Mouse (Mus musculus) neural tube, embryonic 10.5 days (tissue): ENCODE data around the gene Krtap8-1.

Experiments used
- DNase-seq: peaks from one replicate; pipeline ENCODE4 v3.0.0-alpha.2; 2017; ENCODE audit warnings: low spot score; ENCODE audit errors: extremely low spot score

Krtap8-1 gene

DNA sequence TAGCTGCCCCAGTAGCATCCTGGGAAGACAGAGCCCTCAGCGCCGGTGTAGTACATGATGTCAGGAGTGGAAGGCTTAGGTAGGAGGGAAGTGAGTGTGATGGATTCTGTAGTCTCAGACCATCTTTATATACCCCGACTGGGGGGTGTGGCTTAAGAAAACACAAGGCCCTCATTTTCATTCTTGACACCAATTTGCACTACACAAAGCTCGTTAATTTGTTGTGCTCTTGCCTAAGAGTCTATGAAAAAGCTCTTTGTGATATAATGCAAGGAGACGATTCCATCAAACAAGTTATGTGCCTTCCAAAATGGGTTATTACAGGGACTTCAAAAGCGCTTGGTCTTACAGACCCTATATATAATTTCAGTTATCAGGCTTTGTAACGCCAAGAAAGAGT lies at the start of gene Krtap8-1:
Krtap8-1 (minus strand) TSS at position 101 of the 400 bp plus-strand sequence.
- no peak for DNase-seq

- no peak for DNase-seq
Measured at GRCm38 (mm10) chr16:89537349-89537748, 49.6 kb upstream of the Krtap8-1 start.

DNA sequence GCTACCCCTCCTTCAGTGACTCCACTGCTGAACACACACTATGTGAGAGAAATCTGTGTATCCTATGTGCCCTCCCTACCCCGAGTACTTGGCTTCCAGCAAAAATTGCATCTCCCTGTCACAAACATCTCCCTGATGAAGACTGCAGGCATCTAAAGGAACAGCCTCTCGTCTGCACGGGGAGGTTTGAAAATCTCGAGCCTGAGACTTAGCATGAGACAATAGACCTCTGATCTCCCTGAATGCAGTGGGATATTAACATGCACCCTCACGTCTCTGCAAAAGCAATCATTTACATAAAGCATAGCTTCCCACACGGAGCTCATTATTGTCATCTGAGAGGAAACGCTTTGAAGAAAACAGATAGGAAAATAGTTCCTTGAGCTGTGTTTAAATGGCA lies 42.8 kb upstream of the Krtap8-1 start:
- no peak for DNase-seq

DNA sequence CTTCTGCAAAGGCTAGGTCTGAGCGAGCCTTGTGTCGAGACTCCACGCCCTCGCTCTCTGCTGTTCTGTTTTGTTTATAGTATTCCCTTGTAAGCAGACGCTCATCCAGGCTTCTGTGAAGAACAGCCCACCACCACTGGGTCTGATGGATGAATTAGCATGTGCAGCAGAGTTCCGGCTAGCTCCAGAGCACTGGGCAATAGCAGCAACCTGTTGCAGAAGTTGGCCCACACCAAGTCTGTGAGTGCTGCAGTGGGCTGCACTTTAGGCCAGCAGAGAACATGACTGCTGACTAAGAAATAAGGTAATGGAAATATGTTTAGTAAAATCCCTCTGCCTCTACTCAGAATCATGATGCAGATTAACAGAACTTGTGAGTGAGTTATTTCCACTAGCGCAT lies 42.1 kb upstream of the Krtap8-1 start:
- DNase-seq: no peak

- no peak for DNase-seq
Measured at GRCm38 (mm10) chr16:89528380-89528779, 40.6 kb upstream of the Krtap8-1 start.

- DNase-seq: no peak
Measured at GRCm38 (mm10) chr16:89520996-89521395, 33.2 kb upstream of the Krtap8-1 start.

DNA sequence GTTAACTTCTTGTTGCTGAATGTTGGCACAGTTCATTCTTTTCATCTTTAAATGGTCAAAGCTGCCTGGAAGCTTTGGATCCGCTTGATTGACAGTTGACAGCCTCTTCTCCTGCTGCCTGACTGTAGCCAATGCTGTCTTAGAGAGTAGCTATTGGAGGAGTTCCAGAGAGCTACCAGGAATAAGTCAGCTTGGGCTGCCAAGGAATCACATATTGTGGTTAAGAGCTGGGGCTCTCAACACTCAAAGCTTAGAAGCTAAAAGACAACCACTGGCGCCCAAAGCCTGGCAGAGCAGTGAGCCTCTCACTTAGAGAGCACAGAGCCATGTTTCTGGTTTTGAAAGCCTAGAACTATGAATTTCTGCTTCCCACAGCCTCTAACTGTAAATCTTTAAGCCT lies 32.8 kb upstream of the Krtap8-1 start:
- no peak for DNase-seq

- DNase-seq: no peak
Measured at GRCm38 (mm10) chr16:89520091-89520490, 32.3 kb upstream of the Krtap8-1 start.

- DNase-seq: no peak
Measured at GRCm38 (mm10) chr16:89517635-89518034, 29.9 kb upstream of the Krtap8-1 start.

GRCm38 (mm10) chr16:89513431-89513830 lies 25.7 kb upstream of the Krtap8-1 start:
- DNase-seq: no peak

DNA sequence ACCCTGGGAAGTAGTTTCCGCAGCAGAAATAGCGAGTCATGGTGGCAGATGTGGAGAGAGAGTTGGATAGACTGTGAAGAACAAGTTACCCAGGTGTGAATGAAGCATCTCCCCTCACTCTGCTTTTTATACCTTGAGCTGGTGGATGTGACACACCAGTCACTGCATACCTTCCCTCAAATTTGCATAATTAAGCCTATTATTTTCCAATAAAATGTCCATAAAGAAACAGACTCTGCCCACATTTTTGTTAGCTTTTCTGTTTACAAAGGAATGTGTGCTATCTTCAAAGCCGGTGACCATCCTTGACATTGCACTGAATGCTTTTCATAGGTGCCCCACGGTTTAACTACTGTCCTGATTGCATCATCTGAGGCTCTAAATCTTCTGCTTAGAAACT lies 20.5 kb upstream of the Krtap8-1 start, which contains the start of gene Krtap7-1:
Krtap7-1 (minus strand) TSS at position 101 of the 400 bp plus-strand sequence.
- no peak for DNase-seq

GRCm38 (mm10) chr16:89503571-89503970 lies 15.8 kb upstream of the Krtap8-1 start:
- DNase-seq: no peak

- no peak for DNase-seq
Measured at GRCm38 (mm10) chr16:89501870-89502269, 14.1 kb upstream of the Krtap8-1 start.

GRCm38 (mm10) chr16:89497002-89497401 lies 9.2 kb upstream of the Krtap8-1 start:
- DNase-seq: no peak

DNA sequence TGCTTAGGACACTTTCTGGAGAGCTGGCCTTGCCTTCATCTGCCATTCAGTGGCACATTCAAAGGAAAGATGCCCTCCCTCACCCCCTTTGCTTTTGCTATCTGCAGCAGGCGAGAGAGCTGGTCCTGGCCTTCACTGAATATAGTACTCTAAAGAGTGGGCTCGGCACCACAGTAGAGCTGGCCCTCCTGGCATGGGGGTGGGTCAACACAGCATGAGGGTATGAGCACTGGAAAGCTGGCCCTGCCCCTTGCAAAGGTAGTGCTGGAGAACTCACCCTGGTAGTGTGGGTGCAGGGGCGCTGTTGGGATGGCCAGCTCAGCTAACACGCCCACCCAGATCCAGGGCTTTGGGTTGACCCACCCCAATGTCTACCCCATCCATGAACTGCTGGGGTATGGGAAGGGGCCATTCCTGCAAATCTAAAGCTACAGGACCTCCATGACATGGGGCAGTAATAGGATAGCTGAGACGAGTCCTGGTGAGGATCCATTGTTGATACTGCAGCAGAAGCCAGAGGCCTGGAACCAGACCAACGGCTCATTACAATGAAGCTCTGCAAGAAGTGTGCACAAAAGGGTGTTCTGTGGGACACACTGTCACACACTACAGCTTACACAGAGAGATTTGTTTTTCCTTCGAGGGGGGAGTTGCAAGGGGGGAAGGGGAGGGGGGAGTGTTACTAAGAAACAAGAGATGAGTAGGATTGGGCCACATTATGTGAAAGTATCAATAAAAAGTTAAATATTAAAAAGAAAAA lies 7.8 kb upstream of the Krtap8-1 start:
- no peak for DNase-seq

DNA sequence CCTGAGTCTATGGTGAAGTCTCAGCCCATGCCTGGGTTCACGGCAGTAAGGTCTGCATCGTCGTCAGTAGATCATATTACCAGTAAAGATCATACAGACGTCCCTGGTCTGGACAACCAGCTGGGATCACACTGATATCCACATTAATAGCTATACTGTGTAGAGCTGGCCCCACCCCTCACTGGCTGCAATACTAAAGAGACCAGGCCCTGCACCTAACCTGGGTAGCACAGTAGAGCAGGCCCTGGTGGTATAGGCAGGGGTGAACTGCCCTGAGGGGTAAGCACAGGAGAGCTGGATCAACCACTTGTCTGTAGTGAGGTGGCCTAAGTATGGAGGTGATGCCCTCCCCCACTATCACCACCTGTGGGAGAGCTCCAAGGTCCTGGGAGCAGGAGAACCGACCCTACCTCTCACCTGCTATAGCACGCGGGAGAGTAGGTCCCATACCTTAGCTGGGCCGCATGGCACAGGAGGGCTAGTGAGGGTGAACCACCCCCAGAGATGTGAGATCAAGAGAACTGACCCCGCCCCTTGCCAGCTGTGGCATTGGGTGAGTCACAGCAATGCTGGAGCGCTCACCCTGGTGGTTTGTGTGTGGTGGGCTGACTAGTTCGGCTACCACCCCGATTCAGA lies 10.0 kb downstream of the Krtap8-1 start:
- DNase-seq: no peak

DNA sequence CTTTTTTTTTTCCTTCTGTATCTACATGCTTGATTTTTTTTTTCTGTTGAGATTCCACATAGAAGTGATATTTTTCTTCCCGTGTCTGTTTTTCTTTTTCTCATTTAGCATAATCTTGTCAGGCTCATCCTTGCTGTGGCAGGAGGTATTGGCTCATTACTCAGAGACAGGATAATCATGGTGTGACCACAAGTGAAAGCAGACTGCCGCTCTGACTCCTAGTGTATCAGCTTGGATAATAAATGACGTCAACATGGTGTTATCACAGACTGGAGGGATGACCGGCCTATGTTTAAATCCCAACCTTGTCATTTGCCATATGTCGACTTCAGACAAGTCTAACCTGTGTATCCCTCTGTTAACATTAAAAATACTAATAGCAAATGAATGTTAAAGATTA lies 26.6 kb downstream of the Krtap8-1 start:
- no peak for DNase-seq
